Mouse (Mus musculus): Measurements from ENCODE around the gene Arhgef39. TPM values are rescaled to one million over a fixed set of nuclear protein-coding genes. Genes with fewer than 3 reads are reported as not detected.
"Not testable (repeated sequence)": the region's sequence is repeated elsewhere in the genome, so short reads cannot be mapped to it uniquely, and the experiment has no call there.

Arhgef39 gene
- polyA plus RNA-seq, 2 experiments, result 23.4 to 37.5 TPM

GRCm38 (mm10) chr4:43490801-43491200 is 8.7 kb downstream of the Arhgef39 start:
- TF ChIP-seq EP300 (IDR thresholded peaks at IDR 0.05; ENCODE audit: low read depth), result peak; percentile 31; the same call in 1 of the 2 replicates
- TF ChIP-seq CTCF (IDR thresholded peaks at IDR 0.05; ENCODE audit: low read depth), result no peak
- Histone ChIP-seq H3K4me1 (replicated peaks; ENCODE audit: control insufficient read depth in 2 of 2, insufficient read depth in 2 of 2, low read length in 1 of 2) (peaks cover 13 to 18% of the 10 kb centered on the region in 2 experiments), H3K9me3 (ENCODE audit: control insufficient read depth, low read length) (no peaks in the 10 kb centered on the region), H3K9ac (replicated peaks) (no peak overlapping the region), H3K27me3 (ENCODE audit: control insufficient read depth, insufficient read depth, low read length) (no peaks in the 10 kb centered on the region), H3K27ac (no peak overlapping the region), H3K4me3 (ENCODE audit: insufficient read depth in 1 of 2, low read depth in 2 of 2, low read length in 2 of 2) (no peak overlapping the region), H3K4me2 (ENCODE audit: low read depth) (0 out of 2 replicates have a peak overlapping the region, but pooled peaks have one; percentile 18), H3K36me3 (replicated peaks; ENCODE audit: control insufficient read depth, insufficient read depth, low read depth) (peaks cover 4% of the 10 kb centered on the region; the same call in 1 of the 2 replicates)
- no peak for ATAC-seq (ENCODE audit: insufficient read depth)
- WGBS (ENCODE audit: insufficient replicate concordance), result 48% methylated on average over 5 of the region's 5 CpGs
- peak; percentile 48 to 64 (median 51) for DNase-seq (ENCODE audit: low read depth in 3 of 3, low spot score in 3 of 3)

GRCm38 (mm10) chr4:43489611-43490010 is 9.9 kb downstream of the Arhgef39 start:
- no peak overlapping the region for H3K9ac ChIP-seq (replicated peaks)
- H3K4me2 ChIP-seq (ENCODE audit: low read depth), result no peak overlapping the region
- H3K36me3 ChIP-seq (replicated peaks; ENCODE audit: control insufficient read depth, insufficient read depth, low read depth), result no peaks in the 10 kb centered on the region
- WGBS (ENCODE audit: insufficient replicate concordance), result 68% methylated on average over 3 of the region's 3 CpGs
- no peaks in the 10 kb centered on the region for H3K27me3 ChIP-seq (ENCODE audit: control insufficient read depth, insufficient read depth, low read length)
- H3K4me3 ChIP-seq (ENCODE audit: insufficient read depth in 1 of 2, low read depth in 2 of 2, low read length in 2 of 2), result no peak overlapping the region
- no peak for TF ChIP-seq EP300 (IDR thresholded peaks at IDR 0.05; ENCODE audit: low read depth)
- no peak for TF ChIP-seq CTCF (IDR thresholded peaks at IDR 0.05; ENCODE audit: low read depth)
- peaks cover 9 to 15% of the 10 kb centered on the region in 2 experiments for H3K4me1 ChIP-seq (replicated peaks; ENCODE audit: control insufficient read depth in 2 of 2, insufficient read depth in 2 of 2, low read length in 1 of 2)
- ATAC-seq (ENCODE audit: insufficient read depth) (no peak), DNase-seq (ENCODE audit: low read depth in 3 of 3, low spot score in 3 of 3) (no peak)
- H3K9me3 ChIP-seq (ENCODE audit: control insufficient read depth, low read length), result no peaks in the 10 kb centered on the region
- H3K27ac ChIP-seq, result no peak overlapping the region

- 65% methylated on average over 5 of the region's 5 CpGs for WGBS (ENCODE audit: insufficient replicate concordance)
- DNase-seq (ENCODE audit: low read depth in 3 of 3, low spot score in 3 of 3); H3K36me3 ChIP-seq (replicated peaks; ENCODE audit: control insufficient read depth, insufficient read depth, low read depth); H3K4me1 ChIP-seq (replicated peaks; ENCODE audit: control insufficient read depth in 2 of 2, insufficient read depth in 2 of 2, low read length in 1 of 2); H3K27me3 ChIP-seq (ENCODE audit: control insufficient read depth, insufficient read depth, low read length); H3K9me3 ChIP-seq (ENCODE audit: control insufficient read depth, low read length); ATAC-seq (ENCODE audit: insufficient read depth); H3K4me3 ChIP-seq (ENCODE audit: insufficient read depth in 1 of 2, low read depth in 2 of 2, low read length in 2 of 2); H3K27ac ChIP-seq; H3K9ac ChIP-seq (replicated peaks); H3K4me2 ChIP-seq (ENCODE audit: low read depth): not testable (repeated sequence)
- peak; percentile 30; the same call in 1 of the 2 replicates for TF ChIP-seq CTCF (IDR thresholded peaks at IDR 0.05; ENCODE audit: low read depth)
Measured at GRCm38 (mm10) chr4:43485666-43486065, 13.8 kb downstream of the Arhgef39 start.

GRCm38 (mm10) chr4:43483535-43484091 is 15.9 kb downstream of the Arhgef39 start, which contains the start of gene Sit1:
Gene Sit1 (minus strand): TSS chr4:43483734.
- 43% methylated on average over 12 of the region's 12 CpGs for WGBS (ENCODE audit: insufficient replicate concordance)
- H3K4me3 ChIP-seq (ENCODE audit: insufficient read depth in 1 of 2, low read depth in 2 of 2, low read length in 2 of 2), result no peak within 1 kb of the TSS
- H3K36me3 ChIP-seq (replicated peaks; ENCODE audit: control insufficient read depth, insufficient read depth, low read depth), result no peaks in the 10 kb centered on the region
- H3K9ac ChIP-seq (replicated peaks), result no peak within 1 kb of the TSS
- no peaks in the 10 kb centered on the region for H3K9me3 ChIP-seq (ENCODE audit: control insufficient read depth, low read length)
- no peak for DNase-seq (ENCODE audit: low read depth in 3 of 3, low spot score in 3 of 3)
- ATAC-seq (ENCODE audit: insufficient read depth), result no peak
- no peaks in the 10 kb centered on the region for H3K27me3 ChIP-seq (ENCODE audit: control insufficient read depth, insufficient read depth, low read length)
- TF ChIP-seq CTCF (IDR thresholded peaks at IDR 0.05; ENCODE audit: low read depth) (no peak), EP300 (IDR thresholded peaks at IDR 0.05; ENCODE audit: low read depth) (no peak)
- H3K27ac ChIP-seq, result no peak within 1 kb of the TSS
- no peak within 1 kb of the TSS for H3K4me2 ChIP-seq (ENCODE audit: low read depth)
- peaks cover 0 to 7% of the 10 kb centered on the region in 2 experiments; a peak in 1 of 4 replicates for H3K4me1 ChIP-seq (replicated peaks; ENCODE audit: control insufficient read depth in 2 of 2, insufficient read depth in 2 of 2, low read length in 1 of 2)

GRCm38 (mm10) chr4:43482591-43482990 is 16.9 kb downstream of the Arhgef39 start:
- H3K9me3 ChIP-seq (ENCODE audit: control insufficient read depth, low read length), result no peaks in the 10 kb centered on the region
- no peak overlapping the region for H3K9ac ChIP-seq (replicated peaks)
- H3K27ac ChIP-seq, result no peak overlapping the region
- ATAC-seq (ENCODE audit: insufficient read depth) (no peak), DNase-seq (ENCODE audit: low read depth in 3 of 3, low spot score in 3 of 3) (no peak)
- no peak overlapping the region for H3K4me3 ChIP-seq (ENCODE audit: insufficient read depth in 1 of 2, low read depth in 2 of 2, low read length in 2 of 2)
- no peaks in the 10 kb centered on the region for H3K27me3 ChIP-seq (ENCODE audit: control insufficient read depth, insufficient read depth, low read length)
- H3K36me3 ChIP-seq (replicated peaks; ENCODE audit: control insufficient read depth, insufficient read depth, low read depth), result no peaks in the 10 kb centered on the region
- no peak overlapping the region for H3K4me2 ChIP-seq (ENCODE audit: low read depth)
- TF ChIP-seq CTCF (IDR thresholded peaks at IDR 0.05; ENCODE audit: low read depth), result no peak
- no peak for TF ChIP-seq EP300 (IDR thresholded peaks at IDR 0.05; ENCODE audit: low read depth)
- peaks cover 0 to 13% of the 10 kb centered on the region in 2 experiments; a peak in 2 of 4 replicates for H3K4me1 ChIP-seq (replicated peaks; ENCODE audit: control insufficient read depth in 2 of 2, insufficient read depth in 2 of 2, low read length in 1 of 2)
- 51% methylated on average over 10 of the region's 10 CpGs for WGBS (ENCODE audit: insufficient replicate concordance)

Measured in liver, embryonic 14.5 days (tissue).